Mouse (Mus musculus) lung, postnatal 0 days (tissue): ENCODE data around the gene Fasl.

Source experiments
- CTCF ChIP-seq: IDR thresholded peaks from 2 replicates; pipeline ENCODE4 v1.5.1; 2016; ENCODE audit warnings: antibody characterized with exemption, mild to moderate bottlenecking
- EP300 ChIP-seq: IDR thresholded peaks from 2 replicates; pipeline ENCODE4 v1.6.1; 2016; ENCODE audit warnings: antibody characterized with exemption, mild to moderate bottlenecking, control low read depth

GRCm38 (mm10) chr1:161734314-161734713 is 54.0 kb downstream of the Fasl start:
- TF ChIP-seq CTCF (no peak), EP300 (no peak)
